Mouse (Mus musculus) limb, embryonic 13.5 days (tissue): ENCODE results near the gene Tmem181a. TPM values are rescaled to one million over a fixed set of nuclear protein-coding genes. Genes with fewer than 3 reads are reported as not detected.

Source experiments
- polyA plus RNA-seq: library from polyadenylated mRNA; unstranded; fragments of >200 nt; fragmentation: Nextera tagmentation; extraction: Ambion mirVana; gene quantifications from 2 replicates; pipeline ENCODE4 v1.2.1, GENCODE M21; 2015

Gene Tmem181a
- polyA plus RNA-seq, 1 experiment from 2014 or later = 23.7 TPM

Other genes with a start within 250 kb of the Tmem181a start
- 6.8 and 7.7 TPM in 2 replicates for gene Serac1, start 177.1 kb upstream of the Tmem181a start, polyA plus RNA-seq
- 175 and 185 TPM in 2 replicates for gene Gtf2h5, start 177.1 kb upstream of the Tmem181a start, polyA plus RNA-seq
- 111 and 114 TPM in 2 replicates for gene Tulp4, start 150.4 kb upstream of the Tmem181a start, polyA plus RNA-seq
- gene Dynlt1a, start 60.6 kb downstream of the Tmem181a start, polyA plus RNA-seq = 18.0 and 20.8 TPM in 2 replicates
- gene Dynlt1b, start 173.3 kb downstream of the Tmem181a start, polyA plus RNA-seq = 478 and 527 TPM in 2 replicates